Mouse (Mus musculus) embryonic fibroblast, embryonic 13.5 days (primary cell): ENCODE results near the gene Gm20388. TPM values are rescaled to one million over a fixed set of nuclear protein-coding genes. Genes with fewer than 3 reads are reported as not detected.

ENCODE experiments used
- H3K27ac ChIP-seq: 2 replicates; pipeline ENCODE4 v1.5.1; 2012; ENCODE audit warnings: low read length, control low read depth, inconsistent platforms; ENCODE audit not compliant: insufficient read depth
- H3K4me1 ChIP-seq: 2 replicates; pipeline ENCODE4 v1.6.1; 2011; ENCODE audit warnings: low read length; ENCODE audit not compliant: control insufficient read depth, insufficient read depth
- H3K4me3 ChIP-seq: 2 replicates; pipeline ENCODE4 v1.5.1; 2011; ENCODE audit warnings: mild to moderate bottlenecking, control low read depth, low read length; ENCODE audit not compliant: insufficient read depth
- CTCF ChIP-seq: IDR thresholded peaks from 2 replicates; pipeline ENCODE4 v1.5.1; 2011; ENCODE audit warnings: mild to moderate bottlenecking, control low read depth, low read length, moderate library complexity, borderline replicate concordance; ENCODE audit not compliant: insufficient read depth
- POLR2A ChIP-seq: IDR thresholded peaks from 2 replicates; pipeline ENCODE4 v1.6.1; 2011; ENCODE audit warnings: low read depth, mild to moderate bottlenecking, control low read depth, low read length, moderate library complexity
- polyA plus RNA-seq: library from polyadenylated mRNA; stranded (reverse); fragments of >200 nt; gene quantifications from 2 replicates; pipeline ENCODE4 v1.2.4, GENCODE M21; 2011; ENCODE audit warnings: low read depth; ENCODE audit not compliant: missing spikeins, insufficient read length

The Gm20388 gene
- polyA plus RNA-seq, 1 experiment = 82.8 TPM

DNA sequence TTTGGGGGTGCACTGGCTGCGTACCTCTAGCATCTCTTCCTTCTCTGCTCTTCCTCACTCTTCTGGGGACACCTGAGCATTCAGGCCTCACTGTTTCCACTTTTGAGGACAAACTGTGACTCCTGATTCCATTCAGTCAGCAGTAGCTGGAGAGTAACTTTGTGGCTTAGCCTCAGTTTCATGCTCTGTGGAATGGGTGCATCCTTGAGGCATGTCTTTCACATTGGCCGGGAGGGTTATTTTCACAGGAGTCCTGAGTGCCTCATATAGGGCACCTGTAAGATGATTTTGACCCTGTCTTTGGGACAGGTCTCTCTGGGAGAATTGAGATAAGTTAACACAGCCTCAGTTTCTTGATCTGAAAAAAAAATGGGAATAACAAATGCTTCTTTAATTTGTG, 1212.5 kb downstream of the Gm20388 start:
- no peak for TF ChIP-seq CTCF
- no peak for TF ChIP-seq POLR2A
- Histone ChIP-seq H3K27ac (0 out of 2 replicates have a peak overlapping the region, but pooled peaks have one; percentile 6), H3K4me3 (no peak overlapping the region), H3K4me1 (peaks cover 3% of the 10 kb centered on the region)

DNA sequence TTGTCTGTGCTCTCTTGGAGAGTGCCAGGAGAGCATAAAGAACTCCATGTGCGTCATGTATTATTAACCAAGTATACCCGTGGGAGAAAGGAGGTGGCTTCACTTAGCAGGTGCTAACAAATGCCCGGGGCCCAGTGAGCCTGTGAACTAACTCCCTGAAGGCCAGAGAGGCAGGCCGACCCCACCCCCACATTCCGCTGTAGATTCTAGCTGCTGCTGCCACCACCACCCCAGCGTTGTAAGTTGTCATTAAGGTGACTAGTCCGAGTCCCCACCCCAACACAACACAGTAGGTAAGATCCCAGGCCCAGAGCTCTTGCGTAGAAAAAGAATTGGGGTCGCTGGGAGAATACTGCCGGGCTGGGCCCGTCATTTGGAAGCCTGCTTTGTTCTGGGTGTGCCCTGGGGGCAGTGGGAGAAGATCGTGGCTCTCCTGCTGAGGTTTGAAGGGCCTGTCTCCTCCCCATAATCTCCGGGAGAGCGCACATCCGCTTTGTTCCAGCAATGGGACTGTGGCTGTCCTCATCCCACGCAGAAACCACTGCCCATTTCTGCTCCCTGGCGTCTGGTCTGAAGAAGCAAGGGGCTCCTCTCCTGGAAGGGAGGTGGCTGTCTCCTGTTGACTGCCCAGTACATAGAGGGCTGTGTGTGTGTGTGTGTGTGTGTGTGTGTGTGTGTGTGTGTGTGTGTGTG, 1214.1 kb downstream of the Gm20388 start:
- Histone ChIP-seq H3K4me1 (peaks cover 3% of the 10 kb centered on the region), H3K27ac (peak overlapping the region; percentile 83), H3K4me3 (0 out of 2 replicates have a peak overlapping the region, but pooled peaks have one; percentile 19)
- no peak for TF ChIP-seq CTCF
- peak; percentile 18; the same call in 1 of the 2 replicates for TF ChIP-seq POLR2A

GRCm38 (mm10) chr8:121125311-121125876, 1214.8 kb downstream of the Gm20388 start:
- TF ChIP-seq POLR2A (peak; percentile 91), CTCF (peak; percentile 48; the same call in 1 of the 2 replicates)
- peak overlapping the region; percentile 83 for H3K27ac ChIP-seq
- peaks cover 3% of the 10 kb centered on the region for H3K4me1 ChIP-seq

DNA sequence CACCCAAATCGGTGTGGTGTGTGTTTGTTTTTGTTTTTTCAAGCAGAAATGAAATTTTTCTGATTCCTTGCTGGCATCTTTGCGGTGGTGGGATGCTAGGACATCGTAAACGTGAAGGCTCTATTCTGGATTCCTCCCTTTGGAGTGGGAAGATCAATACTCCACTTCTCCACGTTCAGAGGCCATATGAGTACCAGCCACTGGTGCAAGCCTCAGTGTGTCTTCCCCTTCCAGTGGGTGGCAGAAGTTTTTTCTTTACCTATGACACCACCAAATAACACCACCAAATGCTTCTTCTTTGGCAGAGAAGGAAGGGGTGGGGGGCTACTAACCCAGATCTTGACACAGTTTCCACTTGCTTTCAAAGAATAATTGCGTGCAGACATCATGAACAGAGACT, 1215.5 kb downstream of the Gm20388 start:
- Histone ChIP-seq H3K4me3 (peak overlapping the region; percentile 36; the same call in 1 of the 2 replicates), H3K4me1 (peaks cover 3% of the 10 kb centered on the region), H3K27ac (no peak overlapping the region)
- no peak for TF ChIP-seq POLR2A
- no peak for TF ChIP-seq CTCF

More at GRCm38 (mm10) chr8:121125311-121125876, 1214.8 kb downstream of the Gm20388 start:
- H3K4me3 ChIP-seq = peak overlapping the region; percentile 36

- peaks cover 3% of the 10 kb centered on the region for H3K4me1 ChIP-seq
- H3K4me3 ChIP-seq = no peak overlapping the region
- TF ChIP-seq CTCF = no peak
- TF ChIP-seq POLR2A = no peak
- H3K27ac ChIP-seq = no peak overlapping the region
Observed at GRCm38 (mm10) chr8:121126694-121127093, 1216.1 kb downstream of the Gm20388 start.

DNA sequence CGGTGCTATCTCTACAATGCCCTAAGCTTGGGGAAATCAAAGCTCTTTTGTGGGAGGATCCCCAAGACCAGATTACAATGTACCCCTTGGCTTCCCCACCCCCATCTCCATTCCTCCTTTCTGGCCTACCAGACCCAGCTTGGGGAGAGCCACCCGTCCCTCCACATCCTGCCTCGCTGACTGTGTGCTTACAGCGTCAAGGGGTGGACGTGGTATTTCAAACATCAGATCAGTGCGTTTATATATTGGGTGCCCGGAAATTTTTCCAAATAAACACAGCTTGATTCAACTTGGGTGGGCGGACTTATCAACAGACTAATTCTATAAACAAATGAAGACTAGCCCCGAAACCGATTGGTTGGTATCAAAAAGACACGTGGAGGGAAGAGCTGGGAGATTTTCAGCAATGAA, 1216.7 kb downstream of the Gm20388 start:
- no peak overlapping the region for H3K27ac ChIP-seq
- TF ChIP-seq CTCF (no peak), POLR2A (no peak)
- no peak overlapping the region for H3K4me3 ChIP-seq
- H3K4me1 ChIP-seq = peaks cover 3% of the 10 kb centered on the region

DNA sequence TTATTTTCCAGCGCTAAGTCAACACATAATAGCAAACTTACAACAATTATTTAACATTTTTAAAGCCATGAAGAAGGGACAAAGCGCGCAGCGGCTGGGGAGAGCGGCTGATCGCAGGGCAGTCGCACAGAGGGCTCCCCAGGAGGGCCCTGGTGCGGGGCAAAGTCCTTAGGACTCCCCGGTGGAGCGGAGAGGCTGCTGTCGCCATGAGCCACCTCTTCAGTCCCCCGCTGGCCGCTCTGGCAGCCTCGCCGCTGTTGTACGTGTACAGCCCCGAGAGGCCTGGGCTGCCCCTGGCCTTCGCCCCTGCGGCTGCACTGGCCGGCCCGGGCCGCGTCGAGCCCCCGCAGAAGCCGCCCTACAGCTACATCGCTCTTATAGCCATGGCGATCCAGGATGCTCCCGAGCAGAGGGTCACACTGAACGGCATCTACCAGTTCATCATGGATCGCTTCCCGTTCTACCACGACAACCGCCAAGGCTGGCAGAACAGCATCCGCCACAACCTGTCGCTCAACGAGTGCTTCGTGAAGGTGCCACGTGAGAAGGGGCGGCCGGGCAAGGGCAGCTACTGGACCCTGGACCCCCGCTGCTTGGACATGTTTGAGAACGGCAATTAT, 1217.2 kb downstream of the Gm20388 start, which contains the start of gene Foxl1:
Gene Foxl1 (plus strand): TSS at position 185 of the 620 bp plus-strand sequence.
- no peak within 1 kb of the TSS for H3K27ac ChIP-seq
- H3K4me1 ChIP-seq = peaks cover 3% of the 10 kb centered on the region; the same call in 1 of the 2 replicates
- H3K4me3 ChIP-seq = no peak within 1 kb of the TSS
- TF ChIP-seq CTCF (no peak), POLR2A (no peak)

GRCm38 (mm10) chr8:121128531-121129264, 1218.1 kb downstream of the Gm20388 start:
- Histone ChIP-seq H3K4me3 (no peak overlapping the region), H3K27ac (no peak overlapping the region), H3K4me1 (peaks cover 3% of the 10 kb centered on the region; the same call in 1 of the 2 replicates)
- no peak for TF ChIP-seq POLR2A
- TF ChIP-seq CTCF = no peak

DNA sequence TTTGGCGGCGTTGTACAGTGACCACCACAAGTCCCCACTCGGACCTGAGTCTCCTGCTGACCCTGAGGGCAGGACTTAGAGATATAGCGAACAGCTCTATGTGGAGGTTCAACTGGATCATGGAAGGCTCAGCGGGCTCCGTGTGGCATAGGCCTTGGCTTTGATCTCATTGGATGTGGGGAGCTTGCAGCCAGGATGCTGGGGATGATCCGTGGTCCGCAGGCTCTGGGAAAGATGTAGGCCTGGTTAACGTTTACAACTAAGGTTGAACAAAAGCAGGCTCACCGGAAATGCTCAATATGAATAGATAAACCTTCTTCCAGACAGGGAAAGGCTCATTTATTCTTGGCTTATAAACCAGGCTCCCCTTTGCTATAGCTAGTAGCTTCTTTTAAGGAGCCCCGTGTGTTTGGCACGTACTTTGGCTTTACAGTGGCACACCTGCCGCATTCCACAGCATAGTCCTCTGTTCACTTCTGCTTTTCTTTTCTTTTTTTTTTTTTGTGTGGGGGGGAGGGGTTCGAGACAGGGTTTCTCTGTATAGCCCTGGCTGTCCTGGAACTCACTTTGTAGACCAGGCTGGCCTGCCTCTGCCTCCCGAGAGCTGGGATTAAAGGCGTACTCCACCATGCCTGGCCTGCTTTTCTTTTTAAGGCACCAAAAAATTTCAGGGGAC, 1218.8 kb downstream of the Gm20388 start:
- TF ChIP-seq CTCF (no peak), POLR2A (no peak)
- Histone ChIP-seq H3K4me1 (0 out of 2 replicates have a peak, but pooled peaks cover 3% of the 10 kb centered on the region), H3K27ac (no peak overlapping the region), H3K4me3 (no peak overlapping the region)

DNA sequence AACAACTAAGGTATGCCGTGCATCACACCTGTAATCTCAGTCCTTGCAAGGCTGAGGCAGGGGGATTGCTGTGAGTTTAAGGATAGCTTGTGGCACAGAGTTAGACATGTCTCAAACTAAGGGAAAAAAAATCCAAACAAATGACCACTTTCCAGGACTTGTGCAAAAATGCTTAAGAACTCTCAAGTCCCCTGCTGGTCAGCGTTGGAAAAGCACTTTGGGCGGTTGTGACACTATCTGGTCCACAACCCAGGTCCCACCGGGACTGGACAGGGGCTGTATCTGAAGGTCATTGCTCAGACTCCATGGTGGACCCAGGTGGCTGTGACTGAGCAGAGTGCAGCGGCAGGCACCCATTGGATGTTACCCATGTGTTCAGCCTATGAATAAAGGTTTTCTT, 1219.9 kb downstream of the Gm20388 start:
- Histone ChIP-seq H3K27ac (no peak overlapping the region), H3K4me3 (no peak overlapping the region), H3K4me1 (0 out of 2 replicates have a peak, but pooled peaks cover 3% of the 10 kb centered on the region)
- no peak for TF ChIP-seq CTCF
- no peak for TF ChIP-seq POLR2A
